Mouse (Mus musculus) MEL (cell line): Measurements from ENCODE around the gene Frmd4a. TPM values are rescaled to one million over a fixed set of nuclear protein-coding genes. Genes with fewer than 3 reads are reported as not detected.

Experiments
- DNase-seq: peaks from one replicate; pipeline ENCODE4 v3.0.0; 2011; ENCODE audit warnings: low read depth, low spot score
- H3K27ac ChIP-seq: 2 replicates; pipeline ENCODE4 v1.5.1; 2012; ENCODE audit warnings: low read depth, mild to moderate bottlenecking, control low read depth, low read length, moderate library complexity; ENCODE audit not compliant: control insufficient read depth
- H3K27me3 ChIP-seq, 2 experiments: fragments of 150-350 bp in 1 of 2; sonication (generic) in 1 of 2; 2 replicates each; pipeline ENCODE4 v1.6.1; 2012; ENCODE audit warnings: low read length in 2 of 2, mild to moderate bottlenecking in 2 of 2, improper control_type of control experiment in 1 of 2, moderate library complexity in 1 of 2; ENCODE audit not compliant: insufficient read depth in 2 of 2, control insufficient read depth in 1 of 2
- H3K36me3 ChIP-seq, 2 experiments: 2 replicates each; pipeline ENCODE4 v1.6.1; 2012 to 2014; ENCODE audit warnings: low read length in 2 of 2, improper control_type of control experiment in 1 of 2, inconsistent platforms in 1 of 2, mild to moderate bottlenecking in 1 of 2; ENCODE audit not compliant: insufficient read depth in 2 of 2, control insufficient read depth in 1 of 2
- H3K4me1 ChIP-seq, 2 experiments: fragments of 150-350 bp in 1 of 2; sonication (generic) in 1 of 2; 2 replicates each; pipeline ENCODE4 v1.6.1; 2012; ENCODE audit warnings: low read length in 2 of 2, improper control_type of control experiment in 1 of 2, mild to moderate bottlenecking in 1 of 2; ENCODE audit not compliant: insufficient read depth in 2 of 2, control insufficient read depth in 1 of 2
- H3K4me3 ChIP-seq, 2 experiments: fragments of 150-350 bp in 1 of 2; sonication (generic) in 1 of 2; 2 replicates each; pipeline ENCODE4 v1.5.1; 2012; ENCODE audit warnings: low read depth in 2 of 2, low read length in 2 of 2, mild to moderate bottlenecking in 2 of 2, moderate library complexity in 2 of 2, control low read depth in 1 of 2, improper control_type of control experiment in 1 of 2; ENCODE audit not compliant: control insufficient read depth in 1 of 2, insufficient read depth in 1 of 2
- H3K79me2 ChIP-seq: 2 replicates; pipeline ENCODE4 v1.6.1; 2012; ENCODE audit warnings: mild to moderate bottlenecking, low read length, moderate library complexity; ENCODE audit not compliant: control insufficient read depth, poor library complexity, insufficient read depth
- H3K9ac ChIP-seq: 2 replicates; pipeline ENCODE4 v1.6.1; 2012; ENCODE audit warnings: low read depth, mild to moderate bottlenecking, control low read depth, low read length, moderate library complexity; ENCODE audit not compliant: control insufficient read depth, poor library complexity, severe bottlenecking
- H3K9me3 ChIP-seq: fragments of 150-350 bp; sonication (generic); replicated peaks from 2 replicates; pipeline ENCODE4 v1.6.1; 2012; ENCODE audit warnings: mild to moderate bottlenecking, low read length, improper control_type of control experiment, moderate library complexity; ENCODE audit not compliant: insufficient read depth
- EP300 ChIP-seq, 2 experiments: IDR thresholded peaks; 2 replicates each; pipeline ENCODE4 v1.6.1; 2011; ENCODE audit warnings: improper control_type of control experiment in 2 of 2, low read length in 2 of 2, low read depth in 1 of 2, mild to moderate bottlenecking in 1 of 2
- ETS1 ChIP-seq: IDR thresholded peaks from 2 replicates; pipeline ENCODE4 v1.6.1; 2012; ENCODE audit warnings: low read depth, mild to moderate bottlenecking, inconsistent platforms, low read length, improper control_type of control experiment, moderate library complexity
- GABPA ChIP-seq: IDR thresholded peaks from 2 replicates; pipeline ENCODE4 v1.6.1; 2012; ENCODE audit warnings: low read depth, mild to moderate bottlenecking, inconsistent platforms, low read length, improper control_type of control experiment, moderate library complexity
- GATA1 ChIP-seq: IDR thresholded peaks from 2 replicates; pipeline ENCODE4 v1.6.1; 2011; ENCODE audit warnings: low read depth, low read length, improper control_type of control experiment
- JUND ChIP-seq: IDR thresholded peaks from 2 replicates; pipeline ENCODE4 v1.6.1; 2011; ENCODE audit warnings: low read depth, mild to moderate bottlenecking, improper control_type of control experiment, low read length
- MAFK ChIP-seq: IDR thresholded peaks from 2 replicates; pipeline ENCODE4 v1.6.1; 2011; ENCODE audit warnings: low read depth, mild to moderate bottlenecking, low read length, improper control_type of control experiment, borderline replicate concordance
- MEF2A ChIP-seq: IDR thresholded peaks from 2 replicates; pipeline ENCODE4 v1.6.1; 2014; ENCODE audit warnings: low read depth, mild to moderate bottlenecking, inconsistent platforms, low read length, improper control_type of control experiment; ENCODE audit not compliant: poor library complexity, insufficient replicate concordance, severe bottlenecking; ENCODE audit errors: extremely low read depth
- MXI1 ChIP-seq: IDR thresholded peaks from 2 replicates; pipeline ENCODE4 v1.6.1; 2011; ENCODE audit warnings: mild to moderate bottlenecking, low read depth, low read length, improper control_type of control experiment
- MYC ChIP-seq: IDR thresholded peaks from 2 replicates; pipeline ENCODE4 v1.6.1; 2011; ENCODE audit warnings: low read depth, mild to moderate bottlenecking, low read length, improper control_type of control experiment, moderate library complexity
- POLR2A ChIP-seq, 2 experiments: IDR thresholded peaks; 2 replicates each; pipeline ENCODE4 v1.6.1; 2011 to 2012; ENCODE audit warnings: low read length in 2 of 2, mild to moderate bottlenecking in 2 of 2, control low read depth in 1 of 2, improper control_type of control experiment in 1 of 2, low read depth in 1 of 2, moderate library complexity in 1 of 2; ENCODE audit not compliant: control insufficient read depth in 1 of 2, insufficient read depth in 1 of 2, poor library complexity in 1 of 2
- POLR2AphosphoS2 ChIP-seq: IDR thresholded peaks from 2 replicates; pipeline ENCODE4 v1.6.1; 2011; ENCODE audit warnings: low read length, improper control_type of control experiment
- POLR2AphosphoS5 ChIP-seq: IDR thresholded peaks from 2 replicates; pipeline ENCODE4 v1.6.1; 2012; ENCODE audit warnings: low read depth, borderline replicate concordance, mild to moderate bottlenecking, inconsistent platforms, low read length, moderate library complexity, mixed read lengths
- SIN3A ChIP-seq: IDR thresholded peaks from 2 replicates; pipeline ENCODE4 v1.6.1; 2012; ENCODE audit warnings: low read length, improper control_type of control experiment, inconsistent platforms
- USF1 ChIP-seq: IDR thresholded peaks from 2 replicates; pipeline ENCODE4 v1.6.1; 2014; ENCODE audit warnings: low read depth, mild to moderate bottlenecking, inconsistent platforms, low read length, improper control_type of control experiment, moderate library complexity
- ZNF384 ChIP-seq: IDR thresholded peaks from 2 replicates; pipeline ENCODE4 v1.6.1; 2012; ENCODE audit warnings: low read depth, mild to moderate bottlenecking, inconsistent platforms, low read length, improper control_type of control experiment
- polyA plus RNA-seq, 2 experiments: library from polyadenylated mRNA; stranded (reverse) in 1 of 2; unstranded in 1 of 2; fragments of >175 nt in 1 of 2; fragments of >200 nt in 1 of 2; gene quantifications; 2 replicates each; pipeline versions ENCODE4 v1.2.1 to v1.2.4; 2012; ENCODE audit warnings: low replicate concordance in 2 of 2, low read depth in 1 of 2; ENCODE audit not compliant: insufficient read length in 2 of 2, insufficient read depth in 1 of 2, missing spikeins in 1 of 2
- total RNA-seq: library from RNA; depleted of rRNA; stranded (reverse); fragments of 300-350 nt; gene quantifications from 2 replicates; pipeline ENCODE4 v1.2.3, GENCODE M21; 2012

The Frmd4a gene
- total and polyA plus RNA-seq, 3 experiments: 6.4 to 14.4 TPM; not detected in 1

DNA sequence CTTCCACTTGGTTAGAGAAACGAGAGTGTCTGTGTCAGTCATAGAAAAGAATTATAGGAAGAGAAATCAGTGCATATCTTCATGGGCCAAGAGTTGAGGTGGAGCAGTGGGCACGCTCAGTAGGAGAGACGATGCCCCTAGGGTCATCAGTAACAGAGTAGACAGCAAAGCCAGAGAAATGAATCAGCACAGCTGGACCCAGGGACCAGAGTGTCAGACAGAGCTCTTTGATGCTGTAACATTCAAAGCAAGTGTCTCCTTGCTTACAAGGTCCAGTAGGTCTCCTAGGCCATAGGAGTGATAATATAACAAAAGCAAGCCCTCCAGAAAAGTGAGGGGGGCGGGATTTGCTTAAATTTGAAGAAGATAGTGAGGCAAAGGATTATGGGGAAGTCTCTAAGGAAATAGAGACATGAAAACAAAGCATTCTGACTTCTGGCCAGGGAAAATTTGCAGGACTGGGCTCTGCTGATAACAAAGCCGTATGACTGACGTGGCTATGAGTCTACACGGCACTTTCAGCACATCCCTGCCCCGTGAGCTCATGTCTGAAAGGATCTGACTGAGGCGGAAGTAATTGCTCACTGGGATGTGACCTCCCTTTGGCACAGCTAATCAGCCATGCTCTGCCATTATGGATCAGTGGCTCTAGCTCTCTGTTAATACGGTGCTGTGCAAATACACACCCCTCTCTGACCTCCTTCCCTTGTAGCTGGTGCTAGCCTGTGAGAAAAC, 243.0 kb downstream of the Frmd4a start (continued):
- no peak for TF ChIP-seq GABPA
- peak; percentile 17; the same call in 1 of the 2 replicates for TF ChIP-seq MYC
- no peak for TF ChIP-seq POLR2AphosphoS5

DNA sequence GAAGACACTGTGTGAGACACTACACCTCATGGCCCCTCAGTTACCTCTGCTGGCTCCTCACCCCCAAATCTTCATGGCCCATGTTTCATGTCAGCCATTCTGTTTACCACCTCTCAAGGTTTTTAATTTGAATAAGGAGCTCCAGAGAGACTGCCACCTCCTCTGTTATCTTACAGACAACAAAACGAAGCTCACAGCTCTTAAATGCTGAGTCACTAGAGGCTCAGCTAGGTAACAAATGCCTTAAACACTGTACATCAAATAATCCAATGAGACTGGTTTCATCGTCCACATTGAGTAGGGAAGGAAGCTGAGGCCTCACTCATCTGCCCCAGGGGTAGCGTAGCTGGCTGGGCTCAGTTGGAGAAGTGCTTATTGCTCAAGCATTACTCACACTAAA, 245.2 kb downstream of the Frmd4a start:
- H3K27me3 ChIP-seq: no peaks in the 10 kb centered on the region
- H3K9me3 ChIP-seq: no peaks in the 10 kb centered on the region
- H3K4me1 ChIP-seq: peaks cover 19 to 37% of the 10 kb centered on the region in 2 experiments
- peak overlapping the region; percentile 43 for H3K27ac ChIP-seq
- peaks cover 0 to 30% of the 10 kb centered on the region in 2 experiments; a peak in 2 of 4 replicates for H3K36me3 ChIP-seq
- no peak overlapping the region for H3K9ac ChIP-seq
- TF ChIP-seq MXI1 (0 out of 2 replicates have a peak, but pooled peaks have one; percentile 10), GABPA (peak; percentile 84), JUND (no peak), EP300 (IDR thresholded peaks at IDR 0.05; ENCODE audit: low read depth in 1 of 2, low read length in 2 of 2) (peak; percentile 12 to 23; a peak in 2 of 4 replicates), MEF2A (no peak), USF1 (no peak), ETS1 (peak; percentile 59; the same call in 1 of the 2 replicates), ZNF384 (peak; percentile 25; the same call in 1 of the 2 replicates)
- H3K79me2 ChIP-seq: no peaks in the 10 kb centered on the region
- DNase-seq: peak; percentile 58
- no peak overlapping the region for H3K4me3 ChIP-seq

DNA sequence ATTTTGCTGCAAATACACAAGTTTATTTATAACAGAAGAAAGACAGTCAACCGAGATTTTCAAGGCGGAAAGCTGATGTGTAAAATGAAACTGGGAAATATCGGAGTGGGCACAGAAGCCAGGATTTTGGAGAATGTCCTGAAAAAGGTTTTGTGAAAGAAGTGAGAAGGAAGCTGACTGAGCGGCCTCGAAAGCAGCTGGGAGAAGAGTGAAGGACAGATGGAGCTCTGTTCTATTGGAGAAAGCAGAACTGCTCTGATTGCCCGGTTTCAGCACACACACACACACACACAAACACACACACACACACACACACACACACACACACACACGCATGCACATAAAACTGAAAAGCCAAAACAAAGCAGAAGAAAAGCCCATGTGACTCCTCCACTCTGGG, 249.9 kb downstream of the Frmd4a start:
- Histone ChIP-seq H3K27ac (no peak overlapping the region), H3K4me3 (no peak overlapping the region), H3K27me3 (no peaks in the 10 kb centered on the region), H3K36me3 (peaks cover 0 to 7% of the 10 kb centered on the region in 2 experiments; a peak in 2 of 4 replicates), H3K9ac (no peak overlapping the region), H3K79me2 (no peaks in the 10 kb centered on the region), H3K4me1 (peaks cover 3 to 7% of the 10 kb centered on the region in 2 experiments; a peak in 3 of 4 replicates), H3K9me3 (no peaks in the 10 kb centered on the region)
- DNase-seq: no peak
- no peak for TF ChIP-seq POLR2AphosphoS5
- TF ChIP-seq POLR2AphosphoS2: no peak
- TF ChIP-seq MAFK: no peak
- no peak for TF ChIP-seq POLR2A (IDR thresholded peaks at IDR 0.05; ENCODE audit: control insufficient read depth in 1 of 2, insufficient read depth in 1 of 2, low read depth in 1 of 2, low read length in 2 of 2, poor library complexity in 1 of 2)
- no peak for TF ChIP-seq GATA1
- TF ChIP-seq SIN3A: no peak
